Mouse (Mus musculus) lung, postnatal 4 days (tissue): ENCODE data around the gene Srl.
"Not testable (repeated sequence)": the region's sequence is repeated elsewhere in the genome, so short reads cannot be mapped to it uniquely, and the experiment has no call there.

Source experiments
- DNase-seq, 2 experiments: peaks; one replicate each; pipeline ENCODE4 v3.0.0; 2021

Srl gene

DNA sequence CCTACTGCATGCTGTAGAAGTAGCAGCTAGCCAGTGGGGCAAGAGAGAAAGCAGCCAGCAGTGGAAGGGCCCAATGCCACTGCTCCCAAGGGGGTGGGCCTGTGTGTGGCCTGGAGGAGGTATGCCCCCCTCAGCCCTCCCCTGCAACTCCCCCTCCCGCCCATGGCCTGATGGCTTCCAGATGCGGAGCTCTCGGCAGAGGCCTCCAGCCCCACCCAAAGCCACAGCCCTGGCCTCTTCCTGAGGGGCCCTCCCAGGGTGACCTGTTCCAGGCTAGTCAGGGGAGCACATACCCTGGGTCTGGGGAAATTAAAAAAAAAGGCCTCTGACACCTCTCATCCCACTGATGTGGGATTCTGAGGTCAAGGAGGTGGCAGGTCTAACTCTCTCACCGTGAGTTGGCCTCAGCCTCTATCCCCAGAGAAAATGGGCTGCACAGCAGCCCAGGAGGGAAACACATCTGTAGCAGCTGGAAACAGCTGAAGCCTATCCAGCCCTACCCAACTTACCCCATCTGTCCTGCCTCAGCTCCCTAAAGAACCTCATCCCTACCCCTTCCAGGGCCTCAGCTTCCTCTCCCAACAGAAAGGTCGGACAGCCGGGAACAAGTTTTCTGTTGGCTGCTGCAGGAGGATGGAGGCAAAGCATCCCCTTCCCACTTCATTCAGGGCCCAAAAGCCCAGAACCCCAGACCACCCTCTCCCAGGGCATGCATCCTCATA is 11.4 kb upstream of the Srl start:
- peak in 1 of 2 experiments; percentile 60 for DNase-seq

- DNase-seq, result no peak
Measured at GRCm38 (mm10) chr16:4551885-4552284, 10.3 kb upstream of the Srl start.

- DNase-seq, result peak; percentile 77 to 79
Measured at GRCm38 (mm10) chr16:4551056-4551455, 9.4 kb upstream of the Srl start.

DNA sequence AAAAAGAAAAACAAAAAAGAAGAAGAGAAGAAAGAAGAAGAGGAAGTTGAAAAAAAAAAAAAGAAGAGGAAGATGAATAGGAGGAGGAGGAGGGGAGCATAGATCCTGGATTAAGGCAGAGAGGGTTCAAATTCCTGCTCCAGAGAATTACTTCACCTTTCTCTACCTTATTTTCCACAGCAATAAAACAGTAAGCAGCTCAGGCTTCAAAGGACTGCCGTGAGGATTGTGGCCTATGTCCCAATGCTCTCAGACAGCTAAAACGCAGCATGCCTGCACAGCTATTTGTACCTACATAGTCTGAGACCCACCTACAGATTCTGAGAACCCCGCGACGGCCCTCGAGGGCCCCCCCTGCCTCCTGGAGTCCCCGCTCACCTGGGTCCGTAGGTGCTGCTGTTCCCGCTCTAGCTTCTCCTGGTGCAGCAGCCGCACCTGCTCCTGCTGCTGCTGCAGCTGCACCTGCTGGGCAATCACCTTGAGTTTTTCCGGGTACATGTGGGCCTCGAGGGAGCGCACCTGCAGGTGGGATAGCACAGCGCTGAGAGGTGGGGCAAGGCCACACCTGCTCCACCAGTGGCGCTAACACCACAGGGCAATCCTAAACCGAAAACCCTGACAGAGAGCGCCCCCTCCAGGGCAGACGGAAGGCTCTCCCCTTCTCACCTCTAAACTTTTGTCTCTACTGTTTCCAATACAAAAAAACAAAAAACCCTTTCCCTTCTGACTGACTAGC is 7.5 kb upstream of the Srl start:
- DNase-seq, result no peak

GRCm38 (mm10) chr16:4547611-4548010 is 6.0 kb upstream of the Srl start:
- no peak for DNase-seq

DNA sequence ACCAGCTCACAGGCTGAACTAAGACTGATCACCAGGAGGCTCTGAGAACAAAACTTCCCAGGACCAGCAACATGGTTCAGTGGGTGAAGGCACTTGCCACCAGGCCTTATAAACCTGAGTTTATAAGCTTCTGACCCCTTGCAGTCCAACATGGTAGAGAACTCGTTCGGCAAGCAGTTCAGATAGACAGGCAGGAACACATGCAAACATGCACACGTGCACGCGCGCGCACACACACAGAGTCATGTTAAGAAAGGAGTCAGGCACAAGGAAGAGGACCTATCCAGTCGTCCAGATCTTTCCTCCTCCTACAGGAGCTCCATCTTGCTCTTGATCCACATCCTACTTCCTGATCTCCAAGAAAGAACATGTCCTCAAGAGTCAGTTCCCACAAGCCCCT is 5.2 kb upstream of the Srl start:
- no peak for DNase-seq

DNA sequence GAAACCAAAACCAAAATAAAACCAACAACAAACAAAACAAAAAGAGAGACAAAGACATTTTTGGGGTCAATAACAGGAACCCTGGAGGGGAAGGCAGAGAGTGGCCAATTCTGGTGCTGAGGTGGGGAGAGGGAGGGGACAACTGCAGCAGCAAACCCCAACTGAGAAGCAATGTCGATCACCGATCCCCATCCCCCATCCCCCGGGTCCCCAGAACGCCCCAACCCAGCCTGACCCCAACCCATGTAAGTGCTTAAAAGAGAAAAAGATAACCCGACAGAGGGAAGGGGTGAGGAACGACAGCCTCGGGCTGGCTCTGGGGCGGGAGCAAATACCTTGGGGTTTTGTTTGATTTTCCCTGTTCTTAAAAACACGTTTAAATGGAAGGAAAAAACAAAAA is 3.2 kb upstream of the Srl start:
- no peak for DNase-seq

DNA sequence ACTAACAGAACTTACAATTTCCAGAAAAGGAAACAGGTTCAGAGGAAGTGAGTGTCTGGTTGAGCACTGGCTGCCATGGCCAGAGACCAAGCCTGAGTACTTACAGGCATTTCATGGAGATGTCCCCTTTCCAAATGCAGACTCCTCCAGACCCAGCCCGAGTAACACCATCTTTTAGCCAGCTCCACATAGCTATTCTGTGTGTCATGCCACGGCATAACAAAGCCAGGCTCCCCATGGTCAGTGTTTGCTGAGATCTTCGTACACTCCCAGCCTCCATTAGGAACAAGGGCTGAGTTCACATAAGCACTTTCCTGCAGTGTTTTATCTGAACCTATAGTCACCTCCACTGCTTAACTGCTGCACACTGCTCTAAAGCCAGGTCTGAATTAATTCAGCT is 1.6 kb upstream of the Srl start:
- no peak for DNase-seq

- no peak for DNase-seq
Measured at GRCm38 (mm10) chr16:4542236-4542774, 689 bp upstream of the Srl start.

DNA sequence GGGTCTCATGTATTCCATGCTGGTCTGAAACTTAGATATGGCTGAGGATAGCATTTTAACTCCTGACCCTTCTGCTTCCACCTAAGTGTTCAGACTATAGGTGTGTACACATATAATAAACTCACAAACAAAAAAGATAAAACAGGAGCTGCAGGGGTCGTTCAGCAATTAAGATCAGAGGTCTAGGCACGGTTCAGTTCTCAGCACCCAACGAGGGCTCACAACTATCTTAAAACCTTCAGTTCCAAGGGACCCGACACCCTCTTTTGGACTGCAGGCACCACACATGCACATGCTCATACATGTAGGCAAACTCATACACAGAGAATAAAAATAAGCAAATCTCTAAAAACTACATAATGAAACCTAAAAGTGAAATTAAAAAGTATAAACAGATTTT is 583 bp downstream of the Srl start:
- no peak for DNase-seq

DNA sequence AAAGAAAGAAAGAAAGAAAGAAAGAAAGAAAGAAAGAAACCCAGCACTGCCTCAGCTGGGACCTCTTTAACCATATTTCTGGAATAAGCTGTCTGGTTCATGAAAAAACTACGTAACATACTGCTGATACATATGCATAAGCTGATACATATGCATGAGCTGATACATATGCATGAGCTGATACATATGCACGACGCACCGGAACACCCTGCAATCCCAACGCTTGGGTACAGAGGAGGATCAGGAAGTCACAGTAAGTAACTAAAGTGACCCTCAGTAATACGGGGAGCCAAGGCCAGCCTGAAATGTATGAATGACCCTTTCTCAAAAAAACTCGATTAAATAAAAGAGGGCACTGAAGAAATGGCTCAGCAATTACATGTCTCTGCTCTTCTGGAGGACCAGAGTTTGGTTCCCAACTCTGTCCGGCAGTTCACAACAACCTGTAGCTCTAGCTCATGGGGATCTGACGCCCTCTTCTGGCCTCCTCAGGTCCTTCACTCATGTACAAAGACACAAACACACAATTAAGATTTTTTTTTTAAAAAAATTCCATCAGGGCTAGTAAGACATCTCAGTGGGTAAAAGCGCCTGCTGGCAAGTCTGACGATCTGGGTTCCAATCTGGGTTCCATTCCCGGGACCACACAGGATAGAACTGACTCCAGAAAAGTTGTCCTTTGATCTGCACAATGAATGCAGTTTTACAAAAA is 1.4 kb downstream of the Srl start:
- no peak for DNase-seq

DNA sequence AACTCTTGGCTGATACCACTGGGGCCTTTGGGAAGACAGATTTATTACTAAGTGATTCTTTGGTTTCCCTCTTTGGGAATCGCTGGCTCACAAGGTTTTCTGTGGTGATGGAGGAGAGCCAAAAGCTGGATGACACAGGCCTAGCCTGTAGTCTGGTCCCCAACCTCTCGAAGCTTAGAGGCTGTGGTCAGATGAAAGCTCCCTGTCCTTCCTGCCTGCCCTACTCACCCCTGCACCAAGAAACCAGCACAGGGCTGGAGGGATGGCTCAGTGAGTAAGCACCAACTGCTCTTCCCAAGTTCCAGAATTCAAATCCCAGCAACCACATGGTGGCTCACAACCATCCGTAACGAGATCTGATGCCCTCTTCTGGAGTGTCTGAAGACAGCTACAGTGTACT is 2.1 kb downstream of the Srl start:
- DNase-seq, result no peak

DNA sequence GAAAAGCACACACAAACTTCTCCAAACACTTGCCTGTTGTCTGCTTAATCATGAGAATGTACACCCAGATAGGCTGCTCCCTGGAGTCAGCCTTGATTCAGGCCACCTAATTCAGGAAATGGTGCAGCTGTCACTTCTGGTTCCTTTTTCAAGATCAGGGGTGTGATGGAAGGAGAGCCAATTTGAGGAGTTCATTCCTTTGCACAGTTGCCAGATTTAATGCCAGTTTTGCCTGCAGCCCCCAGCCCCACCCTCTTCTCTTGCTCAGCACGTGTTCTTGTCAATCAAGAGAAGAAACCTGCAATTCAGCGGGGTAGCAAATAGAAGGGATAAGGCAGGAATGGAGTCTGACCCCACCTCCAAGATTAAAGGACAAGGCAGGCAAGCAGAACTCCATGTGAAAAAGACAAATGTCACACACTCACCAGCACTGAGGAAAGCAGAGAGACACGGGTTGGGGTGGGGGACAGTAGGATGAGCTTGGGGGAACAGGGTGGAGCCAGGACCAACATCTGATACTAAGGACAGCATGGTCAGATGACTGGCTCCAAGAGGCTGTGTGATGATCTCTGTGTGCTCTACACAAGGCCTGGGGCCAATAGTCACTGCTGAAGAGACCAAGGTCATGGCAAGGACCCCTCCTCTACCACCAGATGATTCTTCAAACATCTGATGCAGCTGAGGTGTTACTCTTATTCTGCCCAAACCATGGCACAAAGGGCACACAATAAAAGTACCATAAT is 3.8 kb downstream of the Srl start:
- DNase-seq, result no peak

DNA sequence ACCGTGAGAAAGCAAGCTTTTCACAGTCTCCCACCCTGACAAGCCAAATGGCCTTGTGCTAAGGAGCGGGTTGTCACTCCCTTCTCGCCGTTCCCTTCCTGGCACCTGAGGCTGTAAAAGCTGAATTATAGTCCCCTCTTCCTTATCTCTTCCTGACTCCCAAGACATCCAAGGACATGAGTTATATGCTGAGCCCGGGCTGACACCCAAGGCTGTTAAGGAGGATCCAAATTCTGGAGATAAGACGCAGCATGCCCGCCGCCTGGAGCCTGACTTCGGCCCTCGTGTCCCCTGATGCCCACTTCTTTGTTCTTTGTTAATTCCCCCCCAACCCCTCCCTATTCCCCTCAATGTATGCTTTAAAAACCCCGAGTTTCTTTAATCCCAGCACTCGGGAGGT is 14.2 kb downstream of the Srl start:
- DNase-seq, result not testable (repeated sequence)

DNA sequence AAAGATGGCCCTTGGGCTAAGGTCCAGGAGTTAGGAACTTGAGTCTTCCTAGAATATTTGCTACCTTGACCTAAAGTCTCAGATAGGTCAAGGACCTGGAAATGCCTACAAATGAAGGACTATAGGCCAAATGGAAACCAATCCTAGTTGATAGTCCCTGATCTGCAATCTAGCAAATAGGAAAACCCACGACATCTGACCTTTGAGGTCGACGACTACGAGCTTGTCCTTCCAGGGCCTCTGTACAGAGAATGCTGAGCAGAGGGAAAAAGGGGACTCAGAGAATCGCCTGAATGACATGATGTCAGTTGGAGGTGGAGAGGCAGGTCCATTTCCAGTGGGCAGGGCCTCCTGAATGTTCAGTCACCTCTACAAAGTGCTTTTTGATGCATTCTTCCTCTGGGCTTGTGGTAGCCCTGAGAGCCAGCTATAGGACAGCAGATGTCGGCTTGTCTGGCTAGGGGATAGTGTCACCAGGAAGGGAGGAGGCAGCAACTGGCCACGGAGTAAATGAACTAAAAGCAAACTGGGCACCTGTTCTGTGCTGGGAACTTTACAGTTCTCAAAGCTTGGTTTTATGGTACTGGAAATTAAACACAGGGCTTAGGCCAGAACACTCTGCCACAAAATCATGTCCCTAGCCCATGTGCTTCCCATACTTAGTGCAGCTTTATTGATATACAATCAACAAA is 18.2 kb downstream of the Srl start:
- DNase-seq, result no peak

DNA sequence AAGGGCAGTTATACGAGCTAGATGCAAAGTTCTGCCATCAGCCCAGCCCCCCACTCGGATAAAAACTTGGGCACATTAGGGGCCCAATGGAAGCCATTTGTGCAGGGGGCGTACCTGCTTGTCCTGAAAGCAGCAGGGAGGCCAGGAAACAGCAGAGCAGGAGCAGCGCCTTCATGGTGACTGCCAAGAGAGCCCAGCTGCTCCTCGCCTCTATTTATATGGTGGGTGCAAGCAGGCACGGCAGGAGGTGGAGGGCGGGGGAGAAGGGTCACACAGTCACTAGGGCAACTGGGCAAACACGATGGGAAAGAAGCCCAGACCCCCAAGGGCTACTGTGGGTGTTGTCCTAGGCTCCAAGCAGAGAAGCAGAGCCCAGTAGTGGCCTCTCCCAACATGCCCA is 18.7 kb downstream of the Srl start:
- DNase-seq, result no peak

DNA sequence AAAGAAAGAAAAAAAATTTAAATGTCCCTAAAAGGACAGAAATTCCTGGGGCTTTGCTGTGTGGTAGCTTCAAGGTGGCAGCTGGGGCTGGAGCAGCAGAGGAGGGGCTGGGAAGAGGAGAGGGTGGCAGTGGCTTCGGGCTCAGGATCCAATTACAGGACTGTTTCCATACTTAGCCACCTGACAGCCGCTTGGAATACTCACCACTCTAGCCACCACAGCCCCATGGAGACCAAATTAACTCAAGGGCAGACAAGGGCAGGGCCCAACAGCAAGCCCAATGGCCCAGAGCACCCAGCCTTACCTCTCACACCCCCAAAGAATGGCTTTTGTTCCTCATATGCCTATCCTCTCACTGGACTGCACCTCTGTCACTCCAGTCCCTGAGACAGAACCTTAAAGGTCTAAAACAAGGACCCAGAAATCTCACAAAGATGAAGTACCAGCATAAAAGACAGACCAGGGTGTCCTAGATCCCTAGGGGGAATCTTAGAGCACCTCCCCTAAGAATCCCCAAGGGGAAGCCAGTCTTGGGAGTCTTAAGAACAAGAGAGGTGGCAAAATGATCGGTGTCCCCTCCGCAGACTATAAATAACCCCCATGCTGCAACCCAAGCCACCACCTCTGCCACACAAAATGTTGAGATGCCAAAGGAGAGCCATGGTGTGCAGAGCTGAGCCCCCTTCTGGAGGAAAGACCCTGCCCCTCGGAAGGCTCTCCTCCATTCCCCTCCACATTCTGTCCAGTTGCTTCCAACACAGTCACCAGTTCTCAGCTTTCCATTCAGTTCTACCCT is 19.7 kb downstream of the Srl start:
- no peak for DNase-seq

GRCm38 (mm10) chr16:4521074-4521667 is 20.4 kb downstream of the Srl start:
- DNase-seq, result no peak

GRCm38 (mm10) chr16:4520673-4521072 is 20.9 kb downstream of the Srl start:
- DNase-seq, result no peak

- no peak for DNase-seq
Measured at GRCm38 (mm10) chr16:4519825-4520224, 21.8 kb downstream of the Srl start.

- no peak for DNase-seq
Measured at GRCm38 (mm10) chr16:4519157-4519556, 22.5 kb downstream of the Srl start.
